Mouse (Mus musculus) adrenal gland, postnatal 36 days (tissue): Measurements from ENCODE around the gene Irf9. TPM values are rescaled to one million over a fixed set of nuclear protein-coding genes. Genes with fewer than 3 reads are reported as not detected.

ENCODE experiments used
- DNase-seq, 2 experiments: peaks; one replicate each; pipeline ENCODE4 v3.0.0; 2021; ENCODE audit warnings: mixed read lengths in 1 of 2
- total RNA-seq, 2 experiments: library from RNA; stranded (reverse); gene quantifications; 2 replicates each; pipeline ENCODE4 v1.2.3; 2021

Irf9 gene
- total RNA-seq, 2 experiments from 2014 or later, result 30.3 to 30.6 TPM

DNA sequence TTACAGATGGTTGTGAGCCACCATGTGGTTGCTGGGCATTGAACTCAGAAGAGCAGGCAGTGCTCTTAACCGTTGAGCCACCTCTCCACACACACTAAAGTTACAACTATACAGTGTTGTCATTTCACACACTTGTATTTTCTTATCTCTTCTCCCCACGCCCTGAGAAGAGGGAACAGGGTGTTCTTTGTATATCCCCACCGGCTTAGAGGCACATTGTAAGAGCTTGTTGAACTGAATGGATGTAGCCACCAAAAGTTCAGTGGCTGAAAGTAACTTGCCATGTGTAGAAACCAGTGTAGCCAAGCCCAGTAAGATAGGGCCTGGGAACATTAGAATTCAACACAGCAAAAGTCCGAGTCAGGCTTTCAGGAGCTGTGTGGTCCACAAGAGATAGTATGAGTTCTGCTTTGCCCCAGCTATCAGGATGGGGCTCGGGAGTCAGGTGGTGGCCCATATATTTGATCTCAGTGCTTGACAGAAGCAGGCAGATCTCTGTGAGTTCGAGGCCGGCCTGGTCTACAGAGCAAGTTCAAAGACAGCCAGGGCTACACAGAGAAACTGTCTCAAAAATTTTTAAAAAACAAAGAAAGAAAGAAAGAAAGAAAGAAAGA lies 11.3 kb downstream of the Irf9 start:
- no peak for DNase-seq

GRCm38 (mm10) chr14:55615876-55616275 lies 12.5 kb downstream of the Irf9 start:
- DNase-seq, result no peak

DNA sequence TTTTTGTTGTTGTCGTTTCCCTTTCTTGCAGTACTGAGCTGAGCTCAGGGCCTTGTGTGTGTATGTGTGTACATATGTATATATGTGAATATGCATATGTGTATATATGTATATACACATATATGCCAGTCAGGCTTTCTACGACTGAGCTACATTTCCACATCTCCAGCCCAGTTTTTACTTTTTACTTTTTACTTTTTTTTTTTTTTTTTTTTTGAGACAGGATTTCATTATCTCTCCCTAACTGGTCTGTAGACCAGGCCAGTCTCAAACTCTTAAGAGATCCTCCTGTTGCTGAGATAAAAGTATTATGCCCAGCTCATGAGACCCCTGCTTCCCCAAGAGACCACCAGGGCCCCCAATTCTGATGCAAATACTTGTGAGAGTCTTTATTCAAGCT lies 13.5 kb downstream of the Irf9 start:
- DNase-seq, result no peak

DNA sequence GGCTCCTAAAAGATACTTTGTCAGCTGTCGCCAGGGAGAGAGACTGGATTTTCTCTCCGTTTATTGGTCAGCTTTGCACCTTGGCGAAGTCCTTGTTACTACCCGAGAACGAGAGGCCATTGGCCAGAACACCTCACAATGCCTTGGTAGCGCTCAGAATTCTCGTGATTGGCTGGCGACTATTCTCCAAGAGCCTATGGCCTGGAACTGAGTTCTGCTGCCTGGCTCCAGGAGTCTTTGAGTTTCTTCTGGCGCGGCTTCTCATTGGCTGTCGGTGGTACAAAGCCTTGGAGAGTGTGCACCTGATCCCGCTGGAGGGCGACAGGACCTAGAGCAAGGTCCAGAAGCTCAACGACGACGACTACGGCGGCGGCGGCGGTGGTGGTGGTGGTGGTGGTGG lies 14.5 kb downstream of the Irf9 start, which contains the start of gene Rec8:
TSS of gene Rec8 (plus strand) at position 216 of the 400 bp plus-strand sequence.
- DNase-seq, result peak; percentile 46 to 60

DNA sequence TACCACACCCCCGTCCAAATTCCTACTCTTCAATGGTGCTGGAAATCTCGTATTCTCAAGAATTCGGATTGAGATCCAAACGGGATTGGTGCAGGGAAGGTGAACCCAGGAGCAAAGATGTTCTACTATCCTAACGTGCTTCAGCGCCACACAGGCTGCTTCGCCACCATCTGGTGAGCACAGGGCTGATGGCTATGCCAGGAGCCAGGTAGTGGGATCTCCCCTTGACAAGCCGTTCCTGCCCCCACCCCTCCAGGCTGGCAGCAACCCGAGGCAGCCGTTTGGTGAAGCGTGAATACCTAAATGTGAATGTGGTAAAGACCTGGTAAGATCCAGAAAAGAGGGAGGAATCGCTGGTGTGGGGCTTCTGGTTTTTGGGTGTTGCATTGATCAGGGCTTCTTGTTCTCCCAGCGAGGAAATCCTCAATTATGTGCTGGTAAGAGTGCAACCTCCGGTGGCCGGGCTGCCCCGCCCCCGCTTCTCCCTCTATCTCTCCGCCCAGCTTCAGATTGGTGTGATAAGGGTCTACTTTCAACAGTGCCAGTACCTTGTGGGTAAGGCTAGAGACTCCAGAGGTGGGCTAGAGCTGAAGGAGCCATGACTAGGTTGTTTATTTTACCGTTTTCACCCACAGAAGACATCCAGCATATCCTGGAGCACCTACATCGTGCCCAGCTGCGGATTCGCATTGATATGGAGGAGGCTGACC lies 15.3 kb downstream of the Irf9 start:
- DNase-seq, result no peak

- DNase-seq, result no peak
Measured at GRCm38 (mm10) chr14:55628077-55628827, 24.9 kb downstream of the Irf9 start.

GRCm38 (mm10) chr14:55629312-55629711 lies 25.9 kb downstream of the Irf9 start:
- DNase-seq, result peak; percentile 66 to 77

- peak; percentile 59 to 60 for DNase-seq
Measured at GRCm38 (mm10) chr14:55634874-55635522, 31.6 kb downstream of the Irf9 start.

DNA sequence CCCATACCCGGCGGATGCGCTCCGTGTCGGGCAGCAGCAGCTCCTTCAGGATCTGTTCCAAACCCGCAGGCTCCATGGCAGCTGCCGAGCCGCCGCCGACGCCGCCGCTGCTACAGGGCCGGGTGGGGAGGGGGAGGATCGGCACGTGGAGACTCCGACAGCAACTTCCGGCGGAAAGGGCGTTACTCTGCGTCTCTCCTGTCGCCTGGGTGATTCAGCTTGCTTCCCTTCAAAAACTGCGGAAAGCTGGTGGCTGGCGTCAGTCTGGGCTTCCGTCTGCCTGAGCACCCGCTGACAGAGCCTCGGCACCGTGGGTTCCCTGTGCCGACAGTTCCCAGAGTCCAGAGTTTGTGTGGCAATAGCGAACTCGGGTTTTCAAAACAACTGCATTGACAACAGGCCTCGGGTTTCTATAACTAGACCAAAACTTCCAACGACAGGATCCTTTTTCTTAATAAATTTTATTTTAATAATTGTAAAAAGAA lies 32.2 kb downstream of the Irf9 start, which contains the start of gene Ipo4:
TSS of gene Ipo4 (minus strand) at position 435 of the 485 bp plus-strand sequence.
- DNase-seq, result peak; percentile 93 to 94

DNA sequence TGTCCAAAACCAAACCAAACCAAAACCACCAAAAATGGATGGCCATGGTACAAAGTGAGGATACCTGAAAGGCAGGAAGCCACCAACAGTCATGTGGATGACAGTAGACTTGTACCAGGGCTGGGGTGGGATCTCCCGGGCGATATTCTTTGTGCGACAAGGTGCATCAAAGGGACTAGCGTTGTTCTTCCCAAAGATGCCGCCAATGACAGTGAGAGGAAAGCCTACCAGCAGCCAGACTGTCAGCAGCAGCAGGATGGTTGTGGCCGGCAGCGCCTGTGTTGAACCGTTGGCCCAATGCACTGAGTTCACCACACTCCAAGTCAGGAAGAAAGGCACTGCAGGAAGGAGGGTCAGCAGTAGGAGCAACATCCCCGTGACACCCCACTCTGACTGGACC lies 34.4 kb downstream of the Irf9 start, which contains the start of gene Gm49378:
TSS of gene Gm49378 (minus strand) at position 101 of the 400 bp plus-strand sequence.
- no peak for DNase-seq

DNA sequence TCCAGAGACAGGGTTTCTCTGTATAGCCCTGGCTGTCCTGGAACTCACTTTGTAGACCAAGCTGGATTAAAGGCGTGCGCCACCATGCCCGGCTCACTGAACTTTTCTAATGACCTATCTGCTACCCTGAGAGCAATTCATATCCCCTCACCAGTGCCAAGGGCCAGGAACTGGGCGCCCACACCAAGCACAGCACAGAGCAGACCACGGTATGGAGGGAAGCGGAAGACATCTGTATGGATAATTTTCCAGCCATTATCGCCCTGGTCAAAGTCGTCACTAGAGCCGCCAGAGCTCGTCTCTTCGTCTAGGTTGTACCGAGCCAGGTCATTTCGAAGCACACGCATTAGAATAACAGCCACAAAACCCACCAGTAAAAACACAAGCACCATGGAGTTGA lies 37.4 kb downstream of the Irf9 start:
- no peak for DNase-seq

- DNase-seq, result no peak
Measured at GRCm38 (mm10) chr14:55641291-55641690, 37.9 kb downstream of the Irf9 start.

GRCm38 (mm10) chr14:55642679-55643059 lies 39.3 kb downstream of the Irf9 start:
- no peak for DNase-seq

GRCm38 (mm10) chr14:55643060-55643907 lies 39.9 kb downstream of the Irf9 start, which contains the start of gene Tm9sf1:
Gene Tm9sf1 (minus strand): TSS chr14:55643806.
- peak; percentile 87 to 91 for DNase-seq

- DNase-seq, result no peak
Measured at GRCm38 (mm10) chr14:55644261-55644888, 41.0 kb downstream of the Irf9 start.

- DNase-seq, result no peak
Measured at GRCm38 (mm10) chr14:55649884-55650283, 46.5 kb downstream of the Irf9 start, which contains the start of gene Tssk4. Gene Tssk4 (plus strand): TSS chr14:55650184.

DNA sequence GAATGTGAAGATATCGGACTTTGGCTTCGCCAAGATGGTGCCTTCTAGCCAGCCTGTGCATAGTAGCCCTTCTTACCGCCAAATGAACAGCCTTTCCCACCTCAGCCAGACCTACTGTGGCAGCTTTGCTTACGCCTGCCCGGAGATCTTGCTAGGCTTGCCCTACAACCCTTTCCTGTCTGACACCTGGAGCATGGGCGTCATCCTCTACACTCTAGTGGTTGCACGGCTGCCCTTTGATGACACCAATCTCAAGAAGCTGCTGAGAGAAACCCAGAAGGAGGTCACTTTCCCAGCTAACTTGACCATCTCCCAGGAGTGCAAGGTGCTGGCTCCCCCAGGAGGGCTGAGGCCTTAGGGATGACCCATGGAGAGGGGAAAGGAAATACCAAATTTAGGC lies 48.2 kb downstream of the Irf9 start:
- DNase-seq, result no peak

GRCm38 (mm10) chr14:55656935-55657334 lies 53.6 kb downstream of the Irf9 start:
- DNase-seq, result no peak

DNA sequence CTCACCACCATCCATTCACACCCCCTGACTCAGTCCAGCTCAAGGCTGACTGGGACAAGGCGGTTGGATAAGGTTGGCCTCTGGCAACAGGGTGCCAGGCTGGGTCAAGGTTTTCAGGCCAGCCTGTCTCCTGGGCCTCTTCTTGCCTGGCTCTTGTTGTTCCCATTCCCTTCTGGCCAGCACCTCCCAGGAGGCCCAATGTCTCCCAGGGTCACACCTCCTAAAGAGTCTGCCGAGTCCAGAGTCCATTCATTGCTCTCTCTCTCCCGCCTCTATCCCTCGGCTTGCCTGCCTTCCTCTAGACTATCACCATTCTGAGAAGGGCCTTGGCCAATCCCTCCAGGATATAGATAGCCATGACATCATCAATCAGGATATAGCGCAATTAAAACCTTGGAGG lies 54.6 kb downstream of the Irf9 start:
- DNase-seq, result peak; percentile 70 to 82
